Mouse (Mus musculus) liver, postnatal 0 days (tissue): ENCODE measurements around the gene Kat2a.

Experiments
- CTCF ChIP-seq: sonication (generic); IDR thresholded peaks from 2 replicates; pipeline ENCODE4 v1.5.1; 2016; ENCODE audit warnings: antibody characterized with exemption, low read depth
- EP300 ChIP-seq: IDR thresholded peaks from 2 replicates; pipeline ENCODE4 v1.6.1; 2016; ENCODE audit warnings: antibody characterized with exemption, low read depth, mild to moderate bottlenecking

DNA sequence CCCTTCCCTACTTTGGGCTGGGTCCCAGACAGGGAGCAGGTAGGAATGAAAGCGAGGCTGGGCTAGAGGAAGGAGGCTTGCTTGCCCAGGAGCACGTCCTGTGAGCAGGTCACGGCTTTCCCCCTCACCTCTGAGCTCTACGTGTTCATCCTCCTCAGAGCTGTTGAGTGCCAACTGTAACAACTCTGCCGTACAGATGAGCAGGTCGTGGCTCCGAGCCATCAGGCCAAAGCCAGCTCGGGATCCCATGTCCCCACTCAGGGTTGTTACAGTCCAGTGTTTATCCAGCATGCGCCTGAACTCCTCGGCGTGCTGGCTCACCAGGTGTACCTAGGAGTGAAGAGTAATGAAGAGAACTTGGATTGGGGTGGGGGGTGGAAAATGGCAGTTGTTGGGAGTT is 8.9 kb downstream of the Kat2a start:
- no peak for TF ChIP-seq CTCF
- TF ChIP-seq EP300, result no peak
